ENCODE assay signal across 12 mouse cellular contexts in the genomic region with DNA sequence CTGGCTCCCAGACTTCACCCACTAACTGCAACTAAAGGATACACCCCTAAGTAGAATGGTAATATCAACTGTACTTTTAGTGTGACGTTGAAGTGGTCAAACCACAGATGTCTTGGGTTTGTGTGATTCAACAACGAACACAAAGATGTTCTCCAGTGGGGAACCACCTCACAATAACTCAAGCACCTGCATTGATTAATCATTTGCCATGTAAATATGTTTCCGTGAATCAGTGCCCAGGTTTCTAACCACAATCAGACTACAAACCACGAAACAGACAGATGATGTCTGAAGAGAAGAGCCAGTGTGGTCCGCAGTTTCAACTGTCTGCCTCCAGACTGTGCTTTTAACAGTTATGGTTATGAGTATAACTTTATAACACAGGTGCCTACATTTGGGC.
"Had no signal": no experiment of that assay in that cellular context is flagged by ENCODE, and none has a peak within 500 bp of the region (broad histone marks: within the 10 kb centered on the region; RNA-seq: fewer than 3 reads in every experiment).

No protein-coding gene starts in this region.

- H3K4me3 ChIP-seq: left cerebral cortex, adult 2 months; limb, embryonic 15.5 days; midbrain, embryonic 12.5 days; neural tube, embryonic 13.5 days had no signal

- H3K9me3 ChIP-seq: limb, embryonic 15.5 days; midbrain, embryonic 12.5 days; neural tube, embryonic 13.5 days had no signal

- H3K4me2 ChIP-seq: limb, embryonic 15.5 days; midbrain, embryonic 12.5 days; neural tube, embryonic 13.5 days had no signal

- H3K4me1 ChIP-seq: limb, embryonic 15.5 days; midbrain, embryonic 12.5 days; neural tube, embryonic 13.5 days had no signal

- ATAC-seq: midbrain, embryonic 16.5 days had no signal

- H3K9ac ChIP-seq: limb, embryonic 15.5 days; liver, embryonic 14.5 days; midbrain, embryonic 12.5 days; neural tube, embryonic 13.5 days had no signal

- H3K27me3 ChIP-seq: limb, embryonic 15.5 days; midbrain, embryonic 12.5 days; neural tube, embryonic 13.5 days had no signal

- H3K36me3 ChIP-seq: limb, embryonic 15.5 days; midbrain, embryonic 12.5 days; neural tube, embryonic 13.5 days had no signal

- DNase-seq: kidney, adult 8-10 months; kidney, postnatal 25 days; lung, adult 18-20 months; right cerebral cortex, postnatal 14 days; thymus, postnatal 14 days had no signal

- H3K27ac ChIP-seq: left cerebral cortex, adult 2 months; limb, embryonic 15.5 days; liver, embryonic 14.5 days; midbrain, embryonic 12.5 days; neural tube, embryonic 13.5 days; stomach, postnatal 0 days had no signal
